Mouse (Mus musculus): ENCODE data around the gene Lect2. TPM values are rescaled to one million over a fixed set of nuclear protein-coding genes. Genes with fewer than 3 reads are reported as not detected.

Gene Lect2
- polyA plus RNA-seq, 1 experiment from 2014 or later, result 0.88 TPM

- 72% methylated on average over 5 of the region's 5 CpGs for WGBS
- Histone ChIP-seq H3K4me3 (replicated peaks; ENCODE audit: low read depth, low read length) (no peak overlapping the region), H3K4me2 (ENCODE audit: low read length) (no peak overlapping the region), H3K4me1 (replicated peaks; ENCODE audit: insufficient read depth, low read length) (peaks cover 9% of the 10 kb centered on the region), H3K27me3 (ENCODE audit: insufficient read depth, low read length) (no peaks in the 10 kb centered on the region), H3K9me3 (replicated peaks; ENCODE audit: low read length) (no peaks in the 10 kb centered on the region), H3K9ac (ENCODE audit: low read depth, low read length) (no peak overlapping the region), H3K27ac (no peak overlapping the region), H3K36me3 (ENCODE audit: insufficient read depth, low read length) (no peaks in the 10 kb centered on the region)
- ATAC-seq (replicated peaks; ENCODE audit: low FRiP score, low read depth), result no peak
- TF ChIP-seq CTCF (IDR thresholded peaks at IDR 0.05; ENCODE audit: low read depth), result no peak
- DNase-seq (ENCODE audit: low spot score), result no peak
These were observed 32.1 kb upstream of the Lect2 start for GRCm38 (mm10) chr13:56580450-56580849.

DNA sequence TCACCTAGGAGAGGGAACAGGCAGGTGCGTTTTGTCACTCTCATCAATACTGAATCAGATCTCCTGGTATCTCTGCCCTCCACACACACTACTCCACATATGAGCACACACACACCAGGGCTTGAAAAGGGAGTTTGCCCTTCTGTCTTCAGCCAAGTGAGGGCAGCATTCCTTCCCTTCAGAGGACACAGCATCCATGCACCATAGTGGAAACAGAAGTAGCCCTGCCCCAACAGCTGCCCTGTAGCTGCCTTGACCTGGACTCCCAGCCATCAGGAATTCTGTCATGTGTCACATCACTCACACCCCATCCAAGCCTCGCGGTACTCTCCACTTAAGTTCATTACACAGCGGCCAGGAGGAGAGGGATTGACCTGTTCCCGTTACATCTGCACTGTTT is 29.8 kb upstream of the Lect2 start:
- ATAC-seq (replicated peaks; ENCODE audit: low FRiP score, low read depth) (no peak), DNase-seq (ENCODE audit: low spot score) (no peak)
- Histone ChIP-seq H3K27me3 (ENCODE audit: insufficient read depth, low read length) (no peaks in the 10 kb centered on the region), H3K27ac (no peak overlapping the region), H3K4me1 (replicated peaks; ENCODE audit: insufficient read depth, low read length) (peaks cover 9% of the 10 kb centered on the region), H3K4me3 (replicated peaks; ENCODE audit: low read depth, low read length) (no peak overlapping the region), H3K36me3 (ENCODE audit: insufficient read depth, low read length) (no peaks in the 10 kb centered on the region), H3K4me2 (ENCODE audit: low read length) (no peak overlapping the region), H3K9me3 (replicated peaks; ENCODE audit: low read length) (no peaks in the 10 kb centered on the region), H3K9ac (ENCODE audit: low read depth, low read length) (no peak overlapping the region)
- 67% methylated on average over 5 of the region's 5 CpGs for WGBS
- peak; percentile 48; the same call in 1 of the 2 replicates for TF ChIP-seq CTCF (IDR thresholded peaks at IDR 0.05; ENCODE audit: low read depth)

DNA sequence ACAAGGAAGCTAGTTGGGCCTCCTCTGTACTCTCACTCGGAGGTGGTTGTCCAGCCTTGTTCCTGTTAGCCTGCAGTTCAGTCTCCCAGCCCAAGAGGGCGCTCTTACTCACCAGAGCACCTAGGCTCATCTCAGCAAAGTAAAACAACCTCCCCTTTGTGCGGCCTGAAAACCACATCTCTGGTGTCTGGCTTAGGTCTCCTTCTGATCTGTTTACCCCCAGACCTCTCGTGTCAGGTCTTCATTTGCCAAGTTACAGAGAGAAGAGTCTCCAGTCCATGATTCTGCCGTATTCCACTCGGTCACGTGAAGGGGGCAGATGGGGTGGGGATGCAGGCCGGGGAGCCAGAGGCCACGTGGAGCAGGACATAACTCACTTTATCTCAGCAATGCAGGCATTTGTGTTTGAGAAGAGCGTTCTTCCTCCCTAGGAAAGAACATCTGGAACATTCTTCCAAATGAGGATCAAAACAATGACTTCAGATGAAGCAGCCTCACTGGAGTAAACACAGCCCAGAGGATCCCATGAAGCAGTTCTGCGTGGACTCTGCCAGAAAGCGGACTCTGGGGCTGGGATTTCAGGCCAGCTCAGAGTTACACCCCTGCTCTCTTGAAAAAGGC is 27.5 kb upstream of the Lect2 start:
- H3K9me3 ChIP-seq (replicated peaks; ENCODE audit: low read length), result no peaks in the 10 kb centered on the region
- WGBS, result 37% methylated on average over 12 of the region's 12 CpGs
- peak; percentile 89 for DNase-seq (ENCODE audit: low spot score)
- H3K27ac ChIP-seq, result peak overlapping the region; percentile 80
- H3K4me1 ChIP-seq (replicated peaks; ENCODE audit: insufficient read depth, low read length), result no peaks in the 10 kb centered on the region
- peak; percentile 89 for TF ChIP-seq CTCF (IDR thresholded peaks at IDR 0.05; ENCODE audit: low read depth)
- no peak overlapping the region for H3K9ac ChIP-seq (ENCODE audit: low read depth, low read length)
- H3K36me3 ChIP-seq (ENCODE audit: insufficient read depth, low read length), result no peaks in the 10 kb centered on the region
- ATAC-seq (replicated peaks; ENCODE audit: low FRiP score, low read depth), result no peak; the same call in 1 of the 2 replicates
- no peaks in the 10 kb centered on the region for H3K27me3 ChIP-seq (ENCODE audit: insufficient read depth, low read length)
- no peak overlapping the region for H3K4me2 ChIP-seq (ENCODE audit: low read length)
- no peak overlapping the region for H3K4me3 ChIP-seq (replicated peaks; ENCODE audit: low read depth, low read length)

DNA sequence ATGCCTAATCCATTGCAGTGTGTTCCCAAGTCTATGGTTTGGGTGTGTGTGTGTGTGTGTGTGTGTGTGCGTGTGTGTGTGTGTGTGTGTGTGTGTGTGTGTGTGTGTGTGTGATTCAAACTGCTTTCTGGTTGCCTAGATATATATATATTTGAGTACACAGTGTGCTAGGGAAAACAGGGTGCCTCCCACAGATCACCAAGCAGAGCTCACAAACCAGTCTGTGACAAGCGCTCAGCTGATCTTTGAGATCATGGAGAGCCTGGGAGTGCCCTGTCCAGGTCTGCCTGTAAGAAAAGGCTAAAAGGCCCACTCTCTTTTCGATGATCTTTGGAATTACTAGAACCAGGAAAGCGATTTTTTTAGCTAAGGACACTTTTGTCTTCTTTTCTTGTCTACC is 26.8 kb upstream of the Lect2 start:
- Histone ChIP-seq H3K4me1 (replicated peaks; ENCODE audit: insufficient read depth, low read length) (no peaks in the 10 kb centered on the region), H3K4me3 (replicated peaks; ENCODE audit: low read depth, low read length) (no peak overlapping the region), H3K27me3 (ENCODE audit: insufficient read depth, low read length) (no peaks in the 10 kb centered on the region), H3K9me3 (replicated peaks; ENCODE audit: low read length) (no peaks in the 10 kb centered on the region), H3K27ac (no peak overlapping the region), H3K4me2 (ENCODE audit: low read length) (no peak overlapping the region), H3K9ac (ENCODE audit: low read depth, low read length) (no peak overlapping the region), H3K36me3 (ENCODE audit: insufficient read depth, low read length) (no peaks in the 10 kb centered on the region)
- TF ChIP-seq CTCF (IDR thresholded peaks at IDR 0.05; ENCODE audit: low read depth), result no peak
- 82% methylated on average over 4 of the region's 4 CpGs for WGBS
- ATAC-seq (replicated peaks; ENCODE audit: low FRiP score, low read depth) (no peak), DNase-seq (ENCODE audit: low spot score) (no peak)

DNA sequence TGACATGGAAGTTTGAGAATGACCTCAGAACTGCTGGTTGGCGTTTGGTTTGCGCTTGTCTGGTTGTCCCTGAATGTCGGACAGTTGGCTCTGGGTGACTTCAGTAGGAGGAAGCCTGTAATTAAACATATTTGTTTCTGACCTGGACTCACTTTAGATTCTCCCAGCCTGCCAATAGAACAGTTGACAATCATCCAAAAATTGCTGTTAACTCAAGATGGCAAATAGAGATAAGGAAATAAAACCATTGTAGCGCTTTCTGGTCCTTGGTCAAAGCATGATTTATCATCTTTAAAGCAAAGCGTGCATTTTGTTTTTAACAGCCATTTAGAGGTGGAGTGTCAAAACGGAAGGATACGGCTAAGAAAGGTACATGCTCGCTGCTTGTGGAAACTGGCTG is 23.3 kb upstream of the Lect2 start:
- Histone ChIP-seq H3K27me3 (ENCODE audit: insufficient read depth, low read length) (no peaks in the 10 kb centered on the region), H3K4me2 (ENCODE audit: low read length) (no peak overlapping the region), H3K36me3 (ENCODE audit: insufficient read depth, low read length) (no peaks in the 10 kb centered on the region), H3K4me3 (replicated peaks; ENCODE audit: low read depth, low read length) (no peak overlapping the region), H3K27ac (no peak overlapping the region), H3K9ac (ENCODE audit: low read depth, low read length) (no peak overlapping the region), H3K4me1 (replicated peaks; ENCODE audit: insufficient read depth, low read length) (no peaks in the 10 kb centered on the region), H3K9me3 (replicated peaks; ENCODE audit: low read length) (no peaks in the 10 kb centered on the region)
- 62% methylated on average over 8 of the region's 8 CpGs for WGBS
- no peak for ATAC-seq (replicated peaks; ENCODE audit: low FRiP score, low read depth)
- no peak for TF ChIP-seq CTCF (IDR thresholded peaks at IDR 0.05; ENCODE audit: low read depth)
- no peak for DNase-seq (ENCODE audit: low spot score)

GRCm38 (mm10) chr13:56566336-56566735 is 18.0 kb upstream of the Lect2 start:
- 29% methylated on average over 10 of the region's 10 CpGs for WGBS
- H3K27me3 ChIP-seq (ENCODE audit: insufficient read depth, low read length), result no peaks in the 10 kb centered on the region
- no peaks in the 10 kb centered on the region for H3K36me3 ChIP-seq (ENCODE audit: insufficient read depth, low read length)
- no peak overlapping the region for H3K27ac ChIP-seq
- H3K4me1 ChIP-seq (replicated peaks; ENCODE audit: insufficient read depth, low read length), result no peaks in the 10 kb centered on the region
- DNase-seq (ENCODE audit: low spot score) (peak; percentile 72), ATAC-seq (replicated peaks; ENCODE audit: low FRiP score, low read depth) (no peak)
- no peak for TF ChIP-seq CTCF (IDR thresholded peaks at IDR 0.05; ENCODE audit: low read depth)
- no peak overlapping the region for H3K4me2 ChIP-seq (ENCODE audit: low read length)
- H3K4me3 ChIP-seq (replicated peaks; ENCODE audit: low read depth, low read length), result no peak overlapping the region
- no peak overlapping the region for H3K9ac ChIP-seq (ENCODE audit: low read depth, low read length)
- no peaks in the 10 kb centered on the region for H3K9me3 ChIP-seq (replicated peaks; ENCODE audit: low read length)

- H3K4me3 ChIP-seq (replicated peaks; ENCODE audit: low read depth, low read length), result no peak overlapping the region
- peak; percentile 73 for TF ChIP-seq CTCF (IDR thresholded peaks at IDR 0.05; ENCODE audit: low read depth)
- WGBS, result 37% methylated on average over 6 of the region's 6 CpGs
- no peaks in the 10 kb centered on the region for H3K36me3 ChIP-seq (ENCODE audit: insufficient read depth, low read length)
- DNase-seq (ENCODE audit: low spot score) (peak; percentile 74), ATAC-seq (replicated peaks; ENCODE audit: low FRiP score, low read depth) (no peak)
- no peak overlapping the region for H3K27ac ChIP-seq
- no peaks in the 10 kb centered on the region for H3K9me3 ChIP-seq (replicated peaks; ENCODE audit: low read length)
- H3K4me2 ChIP-seq (ENCODE audit: low read length), result no peak overlapping the region
- no peaks in the 10 kb centered on the region for H3K4me1 ChIP-seq (replicated peaks; ENCODE audit: insufficient read depth, low read length)
- no peaks in the 10 kb centered on the region for H3K27me3 ChIP-seq (ENCODE audit: insufficient read depth, low read length)
- no peak overlapping the region for H3K9ac ChIP-seq (ENCODE audit: low read depth, low read length)
These were observed 14.8 kb upstream of the Lect2 start for GRCm38 (mm10) chr13:56563075-56563474.
